Mouse (Mus musculus): Measurements from ENCODE around the gene Gm20458. TPM values are rescaled to one million over a fixed set of nuclear protein-coding genes. Genes with fewer than 3 reads are reported as not detected.

The Gm20458 gene
- polyA plus RNA-seq, 1 experiment from 2014 or later = 2.6 TPM

DNA sequence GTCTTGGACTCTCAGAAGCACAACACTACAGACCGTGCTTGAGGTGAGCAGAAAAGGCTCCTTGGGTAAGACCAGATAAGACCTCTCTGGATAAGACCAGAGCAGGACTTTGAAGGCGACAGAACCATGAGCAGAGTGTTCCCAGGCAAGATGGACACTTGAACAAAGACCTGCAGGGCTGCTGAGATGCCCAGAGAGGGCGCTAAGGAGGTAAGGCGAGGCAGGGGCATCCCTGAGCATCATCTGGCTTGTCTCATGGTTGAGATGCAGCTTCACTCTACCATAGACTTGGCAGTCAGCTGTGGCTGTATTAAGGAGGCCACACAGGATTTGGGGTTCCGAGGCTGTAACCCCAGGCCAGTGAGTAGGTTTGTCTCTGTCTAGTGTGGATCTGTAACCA is 38.5 kb downstream of the Gm20458 start:
- Histone ChIP-seq H3K4me2 (ENCODE audit: low read depth, low read length) (no peak overlapping the region), H3K4me3 (ENCODE audit: low read depth, low read length) (no peak overlapping the region), H3K27me3 (ENCODE audit: control insufficient read depth, insufficient read depth, low read length) (no peaks in the 10 kb centered on the region), H3K4me1 (ENCODE audit: control insufficient read depth, insufficient read depth, low read length) (no peaks in the 10 kb centered on the region), H3K9ac (replicated peaks; ENCODE audit: low read length) (no peak overlapping the region), H3K36me3 (replicated peaks; ENCODE audit: control insufficient read depth, insufficient read depth, low read depth, low read length) (peaks cover 2% of the 10 kb centered on the region), H3K9me3 (replicated peaks; ENCODE audit: control insufficient read depth, low read length) (no peaks in the 10 kb centered on the region), H3K27ac (replicated peaks; ENCODE audit: low read depth, low read length) (no peak overlapping the region)
- ATAC-seq (replicated peaks; ENCODE audit: insufficient number of reproducible peaks, low FRiP score, low TSS enrichment, low read depth) (no peak), DNase-seq (ENCODE audit: low spot score) (no peak)
- WGBS = 71% methylated on average over 5 of the region's 5 CpGs

DNA sequence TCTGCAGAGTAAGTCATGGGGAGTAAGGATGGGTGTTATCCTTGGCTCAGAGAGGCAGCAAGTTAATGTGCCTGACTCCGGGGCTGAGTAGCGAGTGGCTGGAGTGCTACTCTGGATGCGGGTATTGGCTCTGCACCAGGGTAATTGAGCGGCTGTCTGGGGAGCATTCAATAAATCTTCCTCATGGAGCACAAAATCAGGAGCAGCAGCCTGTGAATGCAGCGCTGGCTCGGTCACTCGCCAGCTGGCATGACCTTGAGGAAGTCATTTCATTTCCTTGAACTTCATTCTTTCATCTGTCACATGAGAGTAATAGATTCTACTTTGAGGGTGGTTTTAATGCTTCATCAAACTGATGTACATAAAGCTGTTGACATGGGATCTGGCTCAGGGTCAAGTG is 39.7 kb downstream of the Gm20458 start:
- H3K36me3 ChIP-seq (replicated peaks; ENCODE audit: control insufficient read depth, insufficient read depth, low read depth, low read length) = peaks cover 5% of the 10 kb centered on the region
- no peak overlapping the region for H3K4me2 ChIP-seq (ENCODE audit: low read depth, low read length)
- no peak overlapping the region for H3K4me3 ChIP-seq (ENCODE audit: low read depth, low read length)
- ATAC-seq (replicated peaks; ENCODE audit: insufficient number of reproducible peaks, low FRiP score, low TSS enrichment, low read depth) (no peak), DNase-seq (ENCODE audit: low spot score) (no peak)
- WGBS = 91% methylated on average over 7 of the region's 7 CpGs
- no peaks in the 10 kb centered on the region for H3K9me3 ChIP-seq (replicated peaks; ENCODE audit: control insufficient read depth, low read length)
- H3K4me1 ChIP-seq (ENCODE audit: control insufficient read depth, insufficient read depth, low read length) = no peaks in the 10 kb centered on the region
- H3K27me3 ChIP-seq (ENCODE audit: control insufficient read depth, insufficient read depth, low read length) = no peaks in the 10 kb centered on the region
- no peak overlapping the region for H3K9ac ChIP-seq (replicated peaks; ENCODE audit: low read length)
- H3K27ac ChIP-seq (replicated peaks; ENCODE audit: low read depth, low read length) = no peak overlapping the region

DNA sequence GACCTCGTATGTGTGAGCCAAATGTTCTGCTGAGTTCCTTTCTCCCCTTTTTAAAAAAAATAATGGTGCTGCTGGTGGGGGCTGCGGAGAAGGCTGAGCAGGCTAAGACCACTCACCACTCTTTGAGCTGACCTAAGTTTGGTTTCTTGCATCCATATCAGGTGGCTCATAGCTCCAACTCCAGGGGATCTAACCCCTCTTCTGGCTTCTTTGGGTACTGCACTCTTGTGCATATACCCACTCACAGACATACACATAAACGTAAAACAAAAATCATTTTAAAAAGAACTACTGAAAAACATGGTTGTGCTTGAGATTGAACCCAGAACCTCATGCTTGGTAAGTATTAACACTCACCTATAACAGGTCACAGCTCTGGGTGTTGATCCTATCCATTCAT is 44.2 kb downstream of the Gm20458 start:
- no peaks in the 10 kb centered on the region for H3K9me3 ChIP-seq (replicated peaks; ENCODE audit: control insufficient read depth, low read length)

GRCm38 (mm10) chr2:164505619-164506347 is 45.0 kb downstream of the Gm20458 start:
- WGBS = 90% methylated on average over 4 of the region's 4 CpGs
- Histone ChIP-seq H3K4me2 (ENCODE audit: low read depth, low read length) (no peak overlapping the region), H3K27me3 (ENCODE audit: control insufficient read depth, insufficient read depth, low read length) (no peaks in the 10 kb centered on the region), H3K4me3 (ENCODE audit: low read depth, low read length) (no peak overlapping the region), H3K4me1 (ENCODE audit: control insufficient read depth, insufficient read depth, low read length) (no peaks in the 10 kb centered on the region), H3K36me3 (replicated peaks; ENCODE audit: control insufficient read depth, insufficient read depth, low read depth, low read length) (peaks cover 5% of the 10 kb centered on the region), H3K9ac (replicated peaks; ENCODE audit: low read length) (no peak overlapping the region), H3K27ac (replicated peaks; ENCODE audit: low read depth, low read length) (no peak overlapping the region), H3K9me3 (replicated peaks; ENCODE audit: control insufficient read depth, low read length) (no peaks in the 10 kb centered on the region)
- ATAC-seq (replicated peaks; ENCODE audit: insufficient number of reproducible peaks, low FRiP score, low TSS enrichment, low read depth) (no peak), DNase-seq (ENCODE audit: low spot score) (no peak)

More for the DNA sequence above, 44.2 kb downstream of the Gm20458 start:
- Histone ChIP-seq H3K4me2 (ENCODE audit: low read depth, low read length) (no peak overlapping the region), H3K27me3 (ENCODE audit: control insufficient read depth, insufficient read depth, low read length) (no peaks in the 10 kb centered on the region), H3K4me1 (ENCODE audit: control insufficient read depth, insufficient read depth, low read length) (no peaks in the 10 kb centered on the region), H3K4me3 (ENCODE audit: low read depth, low read length) (no peak overlapping the region), H3K9ac (replicated peaks; ENCODE audit: low read length) (no peak overlapping the region), H3K36me3 (replicated peaks; ENCODE audit: control insufficient read depth, insufficient read depth, low read depth, low read length) (peaks cover 5% of the 10 kb centered on the region), H3K27ac (replicated peaks; ENCODE audit: low read depth, low read length) (no peak overlapping the region)
- no peak for DNase-seq (ENCODE audit: low spot score)
- no peak for ATAC-seq (replicated peaks; ENCODE audit: insufficient number of reproducible peaks, low FRiP score, low TSS enrichment, low read depth)
- WGBS = 96% methylated on average over 3 of the region's 3 CpGs

DNA sequence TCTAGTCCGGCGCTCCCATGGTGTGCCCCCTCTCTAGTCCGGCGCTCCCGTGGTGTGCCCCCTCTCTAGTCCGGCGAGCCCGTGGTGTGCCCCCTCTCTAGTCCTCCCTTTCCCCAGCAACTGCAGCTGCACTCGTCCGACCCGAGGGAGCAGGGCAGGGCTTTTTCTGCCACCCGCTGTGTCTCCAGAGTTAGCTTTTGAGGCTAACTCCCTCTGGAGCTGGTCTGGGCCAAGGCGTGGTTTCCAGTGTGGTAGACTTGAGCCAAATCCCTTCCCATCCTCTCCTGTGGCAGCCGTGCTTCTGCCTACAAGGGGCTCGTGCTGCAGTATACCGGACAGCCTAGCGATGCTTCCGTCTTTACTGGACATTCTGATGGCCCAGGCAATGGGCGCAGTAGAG is 47.0 kb downstream of the Gm20458 start:
- no peaks in the 10 kb centered on the region for H3K9me3 ChIP-seq (replicated peaks; ENCODE audit: control insufficient read depth, low read length)
- H3K27me3 ChIP-seq (ENCODE audit: control insufficient read depth, insufficient read depth, low read length) = no peaks in the 10 kb centered on the region
- no peak overlapping the region for H3K4me2 ChIP-seq (ENCODE audit: low read depth, low read length)
- no peak overlapping the region for H3K4me3 ChIP-seq (ENCODE audit: low read depth, low read length)
- H3K9ac ChIP-seq (replicated peaks; ENCODE audit: low read length) = no peak overlapping the region
- DNase-seq (ENCODE audit: low spot score) (no peak), ATAC-seq (replicated peaks; ENCODE audit: insufficient number of reproducible peaks, low FRiP score, low TSS enrichment, low read depth) (no peak)
- H3K27ac ChIP-seq (replicated peaks; ENCODE audit: low read depth, low read length) = no peak overlapping the region
- 87% methylated on average over 19 of the region's 19 CpGs for WGBS
- H3K36me3 ChIP-seq (replicated peaks; ENCODE audit: control insufficient read depth, insufficient read depth, low read depth, low read length) = peaks cover 5% of the 10 kb centered on the region
- H3K4me1 ChIP-seq (ENCODE audit: control insufficient read depth, insufficient read depth, low read length) = no peaks in the 10 kb centered on the region

DNA sequence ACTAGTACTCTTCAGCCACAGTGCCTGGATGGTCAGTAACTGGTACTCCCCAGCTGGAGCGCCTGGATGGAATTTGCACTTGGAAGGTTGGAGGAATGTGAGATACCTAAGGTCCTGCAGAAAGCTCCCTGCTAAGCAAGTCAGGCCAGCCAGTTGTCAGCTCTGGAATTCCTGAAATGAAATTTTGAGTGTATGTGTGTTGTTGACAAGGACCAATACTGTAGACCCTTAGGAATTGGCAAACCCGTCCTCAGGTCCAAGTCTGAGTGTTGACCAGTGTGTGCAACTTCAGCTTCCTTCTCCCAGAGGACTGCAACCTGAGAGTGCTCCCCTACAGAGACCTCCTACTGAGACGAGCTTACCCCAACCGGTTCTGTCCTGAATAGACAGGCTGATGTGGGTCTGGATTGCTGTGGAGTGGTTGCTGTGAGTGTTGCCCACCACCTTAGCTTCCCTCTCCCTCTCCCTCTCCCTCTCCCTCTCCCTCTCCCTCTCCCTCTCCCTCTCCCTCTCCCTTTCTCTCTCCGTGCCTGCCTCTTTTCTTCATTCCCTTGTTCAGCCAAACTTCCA is 49.9 kb downstream of the Gm20458 start:
- Histone ChIP-seq H3K4me1 (ENCODE audit: control insufficient read depth, insufficient read depth, low read length) (no peaks in the 10 kb centered on the region), H3K9me3 (replicated peaks; ENCODE audit: control insufficient read depth, low read length) (no peaks in the 10 kb centered on the region), H3K4me3 (ENCODE audit: low read depth, low read length) (no peak overlapping the region), H3K4me2 (ENCODE audit: low read depth, low read length) (no peak overlapping the region), H3K27ac (replicated peaks; ENCODE audit: low read depth, low read length) (no peak overlapping the region), H3K36me3 (replicated peaks; ENCODE audit: control insufficient read depth, insufficient read depth, low read depth, low read length) (no peaks in the 10 kb centered on the region; the same call in 1 of the 2 replicates), H3K9ac (replicated peaks; ENCODE audit: low read length) (no peak overlapping the region), H3K27me3 (ENCODE audit: control insufficient read depth, insufficient read depth, low read length) (no peaks in the 10 kb centered on the region)
- no peak for ATAC-seq (replicated peaks; ENCODE audit: insufficient number of reproducible peaks, low FRiP score, low TSS enrichment, low read depth)
- DNase-seq (ENCODE audit: low spot score) = no peak
- WGBS = 41% methylated on average over 4 of the region's 5 CpGs

- DNase-seq (ENCODE audit: low spot score) (no peak), ATAC-seq (replicated peaks; ENCODE audit: insufficient number of reproducible peaks, low FRiP score, low TSS enrichment, low read depth) (no peak)
- H3K4me3 ChIP-seq (ENCODE audit: low read depth, low read length) = no peak overlapping the region
- H3K36me3 ChIP-seq (replicated peaks; ENCODE audit: control insufficient read depth, insufficient read depth, low read depth, low read length) = no peaks in the 10 kb centered on the region; the same call in 1 of the 2 replicates
- no peak overlapping the region for H3K4me2 ChIP-seq (ENCODE audit: low read depth, low read length)
- H3K27ac ChIP-seq (replicated peaks; ENCODE audit: low read depth, low read length) = no peak overlapping the region
- no peaks in the 10 kb centered on the region for H3K4me1 ChIP-seq (ENCODE audit: control insufficient read depth, insufficient read depth, low read length)
- no peaks in the 10 kb centered on the region for H3K27me3 ChIP-seq (ENCODE audit: control insufficient read depth, insufficient read depth, low read length)
- H3K9ac ChIP-seq (replicated peaks; ENCODE audit: low read length) = no peak overlapping the region
- H3K9me3 ChIP-seq (replicated peaks; ENCODE audit: control insufficient read depth, low read length) = no peaks in the 10 kb centered on the region
- WGBS = 67% methylated on average over 13 of the region's 14 CpGs
Measured at GRCm38 (mm10) chr2:164512121-164512909, 51.5 kb downstream of the Gm20458 start.

DNA sequence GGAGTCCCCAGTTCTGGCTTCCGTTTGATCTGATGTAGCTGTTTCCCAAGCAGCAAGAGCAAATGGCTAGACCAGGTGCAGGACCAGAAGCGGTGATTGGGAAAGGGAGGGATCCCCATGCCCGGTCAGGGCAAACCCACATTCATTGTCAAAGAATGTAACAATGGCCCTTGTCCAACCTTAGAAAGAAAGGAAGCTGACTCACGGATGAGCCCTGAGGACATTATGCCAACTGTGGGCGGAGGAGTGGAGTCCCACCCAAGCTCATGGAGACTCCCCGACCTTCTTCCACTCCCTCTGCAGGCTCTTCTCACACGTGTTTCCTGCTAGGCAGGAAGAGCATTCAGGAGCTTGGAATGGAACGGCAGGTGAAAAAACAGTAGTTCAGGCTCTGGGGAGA is 52.6 kb downstream of the Gm20458 start:
- Histone ChIP-seq H3K4me3 (ENCODE audit: low read depth, low read length) (no peak overlapping the region), H3K27ac (replicated peaks; ENCODE audit: low read depth, low read length) (no peak overlapping the region), H3K9me3 (replicated peaks; ENCODE audit: control insufficient read depth, low read length) (no peaks in the 10 kb centered on the region), H3K4me2 (ENCODE audit: low read depth, low read length) (no peak overlapping the region), H3K9ac (replicated peaks; ENCODE audit: low read length) (no peak overlapping the region), H3K36me3 (replicated peaks; ENCODE audit: control insufficient read depth, insufficient read depth, low read depth, low read length) (no peaks in the 10 kb centered on the region; the same call in 1 of the 2 replicates), H3K4me1 (ENCODE audit: control insufficient read depth, insufficient read depth, low read length) (no peaks in the 10 kb centered on the region), H3K27me3 (ENCODE audit: control insufficient read depth, insufficient read depth, low read length) (no peaks in the 10 kb centered on the region)
- ATAC-seq (replicated peaks; ENCODE audit: insufficient number of reproducible peaks, low FRiP score, low TSS enrichment, low read depth) (no peak), DNase-seq (ENCODE audit: low spot score) (no peak)
- 68% methylated on average over 8 of the region's 8 CpGs for WGBS
